Mouse (Mus musculus) lung, postnatal 0 days (tissue): ENCODE measurements around the gene Hist2h2aa2. TPM values are rescaled to one million over a fixed set of nuclear protein-coding genes. Genes with fewer than 3 reads are reported as not detected.

ENCODE experiments used
- ATAC-seq: fragments of 200-750 bp; cut with Nextera tagmentation; 2 replicates; pipeline ENCODE4 v1.8.0; 2017; ENCODE audit warnings: moderate library complexity
- DNase-seq: peaks from one replicate; pipeline ENCODE4 v3.0.0-alpha.2; 2016; ENCODE audit warnings: low spot score
- H3K27ac ChIP-seq: fragments of 300-500 bp; sonication (generic); 2 replicates; pipeline ENCODE4 v1.5.1; 2014; ENCODE audit warnings: antibody characterized with exemption, mild to moderate bottlenecking, low read length, mixed read lengths
- H3K27me3 ChIP-seq: fragments of 300-500 bp; sonication (generic); replicated peaks from 2 replicates; pipeline ENCODE4 v1.6.1; 2014; ENCODE audit warnings: low read length, mixed read lengths; ENCODE audit not compliant: insufficient read depth
- H3K36me3 ChIP-seq: fragments of 300-500 bp; sonication (generic); 2 replicates; pipeline ENCODE4 v1.6.1; 2014; ENCODE audit warnings: low read length, mixed read lengths; ENCODE audit not compliant: insufficient read depth
- H3K4me1 ChIP-seq: fragments of 300-500 bp; sonication (generic); 2 replicates; pipeline ENCODE4 v1.6.1; 2014; ENCODE audit warnings: antibody characterized with exemption, low read depth, low read length, mixed read lengths; ENCODE audit not compliant: insufficient read depth
- H3K4me2 ChIP-seq: fragments of 300-500 bp; sonication (generic); replicated peaks from 2 replicates; pipeline ENCODE4 v1.6.1; 2014; ENCODE audit warnings: low read depth, mild to moderate bottlenecking, low read length, moderate library complexity, mixed read lengths
- H3K4me3 ChIP-seq: fragments of 300-500 bp; sonication (generic); 2 replicates; pipeline ENCODE4 v1.5.1; 2014; ENCODE audit warnings: low read depth, low read length
- H3K9ac ChIP-seq: fragments of 300-500 bp; sonication (generic); replicated peaks from 2 replicates; pipeline ENCODE4 v1.6.1; 2014; ENCODE audit warnings: low read depth, mild to moderate bottlenecking
- H3K9me3 ChIP-seq: fragments of 300-500 bp; sonication (generic); 2 replicates; pipeline ENCODE4 v1.6.1; 2016; ENCODE audit warnings: low read length, mixed read lengths
- CTCF ChIP-seq: IDR thresholded peaks from 2 replicates; pipeline ENCODE4 v1.5.1; 2016; ENCODE audit warnings: antibody characterized with exemption, mild to moderate bottlenecking
- EP300 ChIP-seq: IDR thresholded peaks from 2 replicates; pipeline ENCODE4 v1.6.1; 2016; ENCODE audit warnings: antibody characterized with exemption, mild to moderate bottlenecking, control low read depth
- whole genome bisulfite sequencing: fragments of 180-500 bp; shearing (Covaris S2); extraction: QIAGEN DNeasy Blood & Tissue Kit; methylation state at CpG from one replicate; pipeline ENCODE4 v1.1.7; 2014; 5-methylcytosine and 5-hydroxymethylcytosine counted together
- polyA plus RNA-seq: library from polyadenylated mRNA; unstranded; fragments of >200 nt; fragmentation: Nextera tagmentation; extraction: Ambion mirVana; gene quantifications from 2 replicates; pipeline ENCODE4 v1.2.1, GENCODE M21; 2015

Hist2h2aa2 gene
- polyA plus RNA-seq, 1 experiment from 2014 or later = 196 TPM

GRCm38 (mm10) chr3:96236834-96237334 is 3.2 kb downstream of the Hist2h2aa2 start:
- no peak overlapping the region for H3K9ac ChIP-seq
- ATAC-seq (no peak), DNase-seq (no peak)
- H3K4me1 ChIP-seq = peaks cover 6% of the 10 kb centered on the region; the same call in 1 of the 2 replicates
- no peak overlapping the region for H3K4me2 ChIP-seq
- H3K9me3 ChIP-seq = no peaks in the 10 kb centered on the region
- H3K4me3 ChIP-seq = no peak overlapping the region
- no peak for TF ChIP-seq CTCF
- no peak for TF ChIP-seq EP300
- H3K27ac ChIP-seq = no peak overlapping the region
- 75% methylated on average over 4 of the region's 4 CpGs for WGBS
- no peaks in the 10 kb centered on the region for H3K36me3 ChIP-seq
- no peaks in the 10 kb centered on the region for H3K27me3 ChIP-seq

GRCm38 (mm10) chr3:96235836-96236235 is 4.2 kb downstream of the Hist2h2aa2 start:
- no peak for DNase-seq
- TF ChIP-seq EP300 (no peak), CTCF (no peak)
- H3K36me3 ChIP-seq = no peaks in the 10 kb centered on the region
- peaks cover 4% of the 10 kb centered on the region; the same call in 1 of the 2 replicates for H3K4me1 ChIP-seq
- no peaks in the 10 kb centered on the region for H3K27me3 ChIP-seq
- H3K9me3 ChIP-seq = no peaks in the 10 kb centered on the region
- H3K27ac ChIP-seq = no peak overlapping the region
- no peak overlapping the region for H3K9ac ChIP-seq
- H3K4me2 ChIP-seq = no peak overlapping the region
- ATAC-seq = no peak
- WGBS = 38% methylated on average over 3 of the region's 3 CpGs
- no peak overlapping the region for H3K4me3 ChIP-seq

- Histone ChIP-seq H3K4me2 (no peak overlapping the region), H3K9ac (no peak overlapping the region), H3K9me3 (no peaks in the 10 kb centered on the region), H3K36me3 (no peaks in the 10 kb centered on the region), H3K27me3 (no peaks in the 10 kb centered on the region), H3K4me1 (0 out of 2 replicates have a peak, but pooled peaks cover 2% of the 10 kb centered on the region), H3K27ac (no peak overlapping the region), H3K4me3 (no peak overlapping the region)
- TF ChIP-seq EP300 (no peak), CTCF (peak; percentile 26; the same call in 1 of the 2 replicates)
- ATAC-seq (no peak), DNase-seq (no peak)
- WGBS = 93% methylated on average over 2 of the region's 2 CpGs
Observed at GRCm38 (mm10) chr3:96234914-96235313, 5.2 kb downstream of the Hist2h2aa2 start.

- peak; percentile 86 for DNase-seq
- H3K4me2 ChIP-seq = no peak overlapping the region
- ATAC-seq = peak; percentile 82
- no peak overlapping the region for H3K27ac ChIP-seq
- H3K4me1 ChIP-seq = no peaks in the 10 kb centered on the region
- no peak overlapping the region for H3K4me3 ChIP-seq
- no peaks in the 10 kb centered on the region for H3K9me3 ChIP-seq
- TF ChIP-seq EP300 = peak; percentile 52
- no peak for TF ChIP-seq CTCF
- H3K27me3 ChIP-seq = no peaks in the 10 kb centered on the region
- WGBS = 51% methylated on average over 2 of the region's 2 CpGs
- no peaks in the 10 kb centered on the region for H3K36me3 ChIP-seq
- no peak overlapping the region for H3K9ac ChIP-seq
Observed at GRCm38 (mm10) chr3:96231758-96232120, 8.3 kb downstream of the Hist2h2aa2 start.

- H3K36me3 ChIP-seq = no peaks in the 10 kb centered on the region
- ATAC-seq (no peak), DNase-seq (no peak)
- no peaks in the 10 kb centered on the region for H3K4me1 ChIP-seq
- no peak overlapping the region for H3K9ac ChIP-seq
- H3K27me3 ChIP-seq = no peaks in the 10 kb centered on the region
- WGBS = 65% methylated on average over 4 of the region's 4 CpGs
- no peaks in the 10 kb centered on the region for H3K9me3 ChIP-seq
- no peak overlapping the region for H3K4me2 ChIP-seq
- no peak overlapping the region for H3K27ac ChIP-seq
- H3K4me3 ChIP-seq = no peak overlapping the region
- TF ChIP-seq EP300 (no peak), CTCF (no peak)
Observed at GRCm38 (mm10) chr3:96230910-96231757, 8.9 kb downstream of the Hist2h2aa2 start.

GRCm38 (mm10) chr3:96230404-96230803 is 9.7 kb downstream of the Hist2h2aa2 start:
- Histone ChIP-seq H3K27me3 (no peaks in the 10 kb centered on the region), H3K36me3 (no peaks in the 10 kb centered on the region), H3K9me3 (no peaks in the 10 kb centered on the region), H3K4me3 (no peak overlapping the region), H3K4me2 (no peak overlapping the region), H3K27ac (no peak overlapping the region), H3K4me1 (no peaks in the 10 kb centered on the region), H3K9ac (no peak overlapping the region)
- no peak for ATAC-seq
- 66% methylated on average over 2 of the region's 2 CpGs for WGBS
- TF ChIP-seq EP300 = no peak
- no peak for TF ChIP-seq CTCF
- no peak for DNase-seq
